Mouse (Mus musculus): Measurements from ENCODE around the gene Rnf212. TPM values are rescaled to one million over a fixed set of nuclear protein-coding genes. Genes with fewer than 3 reads are reported as not detected.

Rnf212 gene
- polyA plus RNA-seq (2015; fragmentation: Illumina TruSeq; extraction: RNeasy Lipid Tissue Mini Kit (QIAGEN cat#74804); ENCODE audit: insufficient read depth, low replicate concordance): not detected

GRCm38 (mm10) chr5:108774630-108775306 is at the start of gene Rnf212:
TSS of gene Rnf212 (minus strand) at chr5:108774982.

GRCm38 (mm10) chr5:108808750-108809149 is 34.0 kb upstream of the Rnf212 start, which contains the start of gene Vmn2r8:
TSS of gene Vmn2r8 (minus strand) at chr5:108808850.

GRCm38 (mm10) chr5:108795263-108795662 is 20.5 kb upstream of the Rnf212 start, which contains the start of gene Tmed11:
TSS of gene Tmed11 (minus strand) at chr5:108795363.

GRCm38 (mm10) chr5:108692271-108692670 is 82.5 kb downstream of the Rnf212 start, which contains the start of gene Fgfrl1:
TSS of gene Fgfrl1 (plus strand) at chr5:108692382.

Other genes starting within 250 kb of the Rnf212 start
- gene Cplx1, start 225.0 kb downstream of the Rnf212 start, polyA plus RNA-seq (2015; fragmentation: Illumina TruSeq; extraction: RNeasy Lipid Tissue Mini Kit (QIAGEN cat#74804); ENCODE audit: insufficient read depth, low replicate concordance): not detected
- gene Gak, start 145.2 kb downstream of the Rnf212 start, polyA plus RNA-seq (2015; fragmentation: Illumina TruSeq; extraction: RNeasy Lipid Tissue Mini Kit (QIAGEN cat#74804); ENCODE audit: insufficient read depth, low replicate concordance): 91.9 TPM
- gene Tmem175, start 145.2 kb downstream of the Rnf212 start, polyA plus RNA-seq (2015; fragmentation: Illumina TruSeq; extraction: RNeasy Lipid Tissue Mini Kit (QIAGEN cat#74804); ENCODE audit: insufficient read depth, low replicate concordance): 30.0 TPM
- gene Idua, start 114.7 kb downstream of the Rnf212 start, polyA plus RNA-seq (2015; fragmentation: Illumina TruSeq; extraction: RNeasy Lipid Tissue Mini Kit (QIAGEN cat#74804); ENCODE audit: insufficient read depth, low replicate concordance): 22.7 TPM
- gene Dgkq, start 105.3 kb downstream of the Rnf212 start, polyA plus RNA-seq (2015; fragmentation: Illumina TruSeq; extraction: RNeasy Lipid Tissue Mini Kit (QIAGEN cat#74804); ENCODE audit: insufficient read depth, low replicate concordance): 22.0 TPM
- gene Slc26a1, start 99.4 kb downstream of the Rnf212 start, polyA plus RNA-seq (2015; fragmentation: Illumina TruSeq; extraction: RNeasy Lipid Tissue Mini Kit (QIAGEN cat#74804); ENCODE audit: insufficient read depth, low replicate concordance): 0.07 TPM
- 2.4 TPM for gene Fgfrl1, start 82.6 kb downstream of the Rnf212 start, polyA plus RNA-seq (2015; fragmentation: Illumina TruSeq; extraction: RNeasy Lipid Tissue Mini Kit (QIAGEN cat#74804); ENCODE audit: insufficient read depth, low replicate concordance)
- not detected for gene Tmed11, start 20.4 kb upstream of the Rnf212 start, polyA plus RNA-seq (2015; fragmentation: Illumina TruSeq; extraction: RNeasy Lipid Tissue Mini Kit (QIAGEN cat#74804); ENCODE audit: insufficient read depth, low replicate concordance)
- gene Vmn2r8, start 33.9 kb upstream of the Rnf212 start, polyA plus RNA-seq (2015; fragmentation: Illumina TruSeq; extraction: RNeasy Lipid Tissue Mini Kit (QIAGEN cat#74804); ENCODE audit: insufficient read depth, low replicate concordance): not detected
- gene Vmn2r9, start 77.6 kb upstream of the Rnf212 start, polyA plus RNA-seq (2015; fragmentation: Illumina TruSeq; extraction: RNeasy Lipid Tissue Mini Kit (QIAGEN cat#74804); ENCODE audit: insufficient read depth, low replicate concordance): not detected
- not detected for gene Vmn2r10, start 231.5 kb upstream of the Rnf212 start, polyA plus RNA-seq (2015; fragmentation: Illumina TruSeq; extraction: RNeasy Lipid Tissue Mini Kit (QIAGEN cat#74804); ENCODE audit: insufficient read depth, low replicate concordance)